Mouse (Mus musculus): ENCODE results near the gene Olfr392.

Olfr392 gene

DNA sequence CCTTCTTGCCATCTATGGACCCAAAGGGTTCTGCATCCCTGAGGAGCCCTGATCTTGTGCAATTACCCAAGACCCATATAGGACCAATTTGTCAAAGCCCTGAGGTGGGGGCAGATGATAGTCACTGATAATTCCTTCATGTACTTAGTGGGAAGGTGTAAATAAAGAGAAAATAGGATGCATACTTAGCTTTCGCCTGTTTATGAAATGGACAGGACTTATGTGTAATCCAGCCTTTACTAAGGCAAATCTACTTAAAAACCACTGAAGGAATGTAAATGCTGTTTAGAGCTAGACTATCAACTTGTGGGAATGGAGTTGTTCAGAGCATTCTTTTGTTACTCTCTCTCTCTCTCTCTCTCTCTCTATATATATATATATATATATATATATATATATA is at the start of gene Olfr392:
Olfr392 (minus strand) TSS at position 101 of the 400 bp plus-strand sequence.
- in situ Hi-C loops (cut with MboI): no loop called here

DNA sequence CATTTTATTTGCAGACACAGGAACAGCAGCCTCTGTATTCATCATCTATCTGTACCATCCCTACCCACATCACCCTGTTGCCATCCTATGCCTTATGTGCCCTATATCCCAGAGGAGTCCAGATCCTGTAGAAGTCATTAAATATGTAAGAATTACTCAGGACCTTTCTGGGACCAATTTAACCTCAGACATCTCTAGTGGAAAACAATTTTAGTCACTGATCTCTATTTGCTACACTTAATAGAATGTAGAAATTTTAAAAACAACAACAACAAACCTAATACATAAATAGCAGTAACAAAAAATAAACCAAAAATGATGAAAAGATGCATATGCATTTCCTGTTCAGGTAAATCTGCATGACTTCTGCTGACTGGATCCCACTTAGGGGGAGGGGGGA is 34.5 kb upstream of the Olfr392 start, which contains the start of gene Olfr393:
Olfr393 (minus strand) TSS at position 101 of the 400 bp plus-strand sequence.
- in situ Hi-C loops (cut with MboI): no loop called here

GRCm38 (mm10) chr11:73802952-73803351 is 13.9 kb downstream of the Olfr392 start, which contains the start of gene Olfr391-ps:
TSS of gene Olfr391-ps (minus strand) at chr11:73803052.
- in situ Hi-C loops (cut with MboI): no loop called here

DNA sequence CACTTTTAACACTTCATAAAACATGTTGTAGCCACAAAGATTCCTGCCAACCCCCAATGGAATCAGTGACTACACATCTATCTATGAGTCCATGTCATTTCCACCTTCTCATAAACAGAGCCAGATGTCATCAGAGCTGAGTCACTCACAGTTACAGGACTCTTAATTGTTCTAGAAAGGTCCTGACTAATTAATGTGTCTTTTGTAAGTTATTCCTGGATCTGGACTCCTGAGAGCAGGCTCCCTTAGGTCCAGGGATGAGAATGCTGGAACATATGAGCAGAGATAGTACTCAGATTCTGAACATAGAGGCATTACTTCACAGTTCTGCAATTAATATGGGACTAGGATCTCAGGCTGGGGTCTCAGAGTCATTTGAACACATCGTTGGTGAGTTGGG is 34.2 kb downstream of the Olfr392 start, which contains the start of gene Olfr390:
Olfr390 (plus strand) TSS at position 301 of the 400 bp plus-strand sequence.
- in situ Hi-C loops (cut with MboI): no loop called here

- in situ Hi-C loops (cut with MboI): no loop called here
These were observed 36.2 kb downstream of the Olfr392 start, which contains the start of gene Olfr389 for GRCm38 (mm10) chr11:73780613-73781012. TSS of gene Olfr389 (minus strand) at chr11:73780713.

Data from mature B cell (primary cell).